Mouse (Mus musculus): ENCODE measurements around the gene Arid5b. TPM values are rescaled to one million over a fixed set of nuclear protein-coding genes. Genes with fewer than 3 reads are reported as not detected.

Arid5b gene
- polyA plus RNA-seq, 1 experiment from 2014 or later: 42.1 TPM

DNA sequence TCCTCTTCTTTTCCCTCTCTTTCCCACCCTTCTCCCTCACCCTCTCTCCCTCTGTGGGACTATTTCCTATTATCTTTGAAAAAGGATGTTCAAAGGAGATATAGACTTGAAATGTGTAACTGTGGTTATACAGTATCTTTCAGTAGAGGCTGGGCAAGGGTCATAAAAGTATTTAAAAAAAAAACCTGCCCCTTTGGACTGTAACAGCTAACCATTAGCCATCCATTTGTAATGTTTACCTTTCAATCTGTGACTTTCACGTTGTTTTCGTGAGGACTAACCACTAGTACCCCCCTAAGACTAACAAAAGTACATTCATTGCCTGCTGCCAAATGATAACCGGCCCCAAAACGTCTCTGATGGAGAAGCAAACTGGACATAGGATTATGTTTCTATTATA is 59.9 kb downstream of the Arid5b start:
- no peak for ATAC-seq (ENCODE audit: insufficient number of reproducible peaks, low FRiP score, low TSS enrichment, low read depth)
- Histone ChIP-seq H3K9me3 (ENCODE audit: control insufficient read depth, low read length) (peaks cover 5% of the 10 kb centered on the region; the same call in 1 of the 2 replicates), H3K9ac (ENCODE audit: low read length) (no peak overlapping the region), H3K36me3 (ENCODE audit: control insufficient read depth, insufficient read depth, low read length) (peaks cover 10% of the 10 kb centered on the region), H3K4me2 (ENCODE audit: low read depth, severe bottlenecking) (no peak overlapping the region), H3K27ac (replicated peaks; ENCODE audit: low read depth, low read length) (no peak overlapping the region), H3K4me3 (ENCODE audit: low read depth, low read length) (no peak overlapping the region), H3K4me1 (ENCODE audit: control insufficient read depth, insufficient read depth, low read length) (peaks cover 2% of the 10 kb centered on the region; the same call in 1 of the 2 replicates), H3K27me3 (ENCODE audit: control insufficient read depth, insufficient read depth, low read length) (no peaks in the 10 kb centered on the region)
- DNase-seq (ENCODE audit: low spot score): no peak
- WGBS: 79% methylated on average over 4 of the region's 4 CpGs

DNA sequence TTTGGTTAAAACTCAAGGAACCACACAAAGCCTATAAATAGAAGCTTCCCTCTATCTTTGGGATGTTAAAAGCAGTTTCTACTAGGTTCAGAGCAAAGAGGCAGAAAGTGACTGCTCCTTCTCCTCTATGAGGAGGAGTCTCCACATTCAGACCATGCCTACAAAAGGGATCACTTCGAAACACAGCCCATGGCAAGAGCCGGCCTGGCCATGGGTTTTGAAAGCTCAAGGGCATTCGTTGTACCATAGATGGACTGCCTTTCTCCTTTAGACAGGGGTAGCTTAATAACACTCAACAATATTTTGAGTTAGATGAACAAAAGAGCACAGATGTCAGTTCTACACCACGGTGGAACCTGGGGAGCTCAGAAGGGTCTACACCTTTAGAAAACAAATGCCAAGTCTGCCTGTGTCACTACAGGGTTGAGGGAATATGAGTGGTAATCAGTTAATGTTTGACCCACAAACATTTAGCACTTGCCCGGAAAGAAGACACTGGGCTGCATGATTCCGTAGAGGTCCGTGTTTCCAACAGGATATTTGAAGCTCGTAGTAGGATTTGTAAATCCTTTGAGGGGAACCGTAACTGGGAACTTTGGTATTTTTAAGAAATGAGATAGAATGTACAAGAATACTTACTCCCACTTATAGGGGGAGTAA is 63.6 kb downstream of the Arid5b start:
- DNase-seq (ENCODE audit: low spot score) (no peak), ATAC-seq (ENCODE audit: insufficient number of reproducible peaks, low FRiP score, low TSS enrichment, low read depth) (no peak)
- 96% methylated on average over 9 of the region's 9 CpGs for WGBS
- no peak overlapping the region for H3K27ac ChIP-seq (replicated peaks; ENCODE audit: low read depth, low read length)
- peaks cover 5% of the 10 kb centered on the region; the same call in 1 of the 2 replicates for H3K9me3 ChIP-seq (ENCODE audit: control insufficient read depth, low read length)
- H3K4me3 ChIP-seq (ENCODE audit: low read depth, low read length): no peak overlapping the region
- no peak overlapping the region for H3K9ac ChIP-seq (ENCODE audit: low read length)
- H3K4me1 ChIP-seq (ENCODE audit: control insufficient read depth, insufficient read depth, low read length): peaks cover 5% of the 10 kb centered on the region; the same call in 1 of the 2 replicates
- H3K36me3 ChIP-seq (ENCODE audit: control insufficient read depth, insufficient read depth, low read length): peaks cover 10% of the 10 kb centered on the region
- H3K4me2 ChIP-seq (ENCODE audit: low read depth, severe bottlenecking): no peak overlapping the region
- no peaks in the 10 kb centered on the region for H3K27me3 ChIP-seq (ENCODE audit: control insufficient read depth, insufficient read depth, low read length)

DNA sequence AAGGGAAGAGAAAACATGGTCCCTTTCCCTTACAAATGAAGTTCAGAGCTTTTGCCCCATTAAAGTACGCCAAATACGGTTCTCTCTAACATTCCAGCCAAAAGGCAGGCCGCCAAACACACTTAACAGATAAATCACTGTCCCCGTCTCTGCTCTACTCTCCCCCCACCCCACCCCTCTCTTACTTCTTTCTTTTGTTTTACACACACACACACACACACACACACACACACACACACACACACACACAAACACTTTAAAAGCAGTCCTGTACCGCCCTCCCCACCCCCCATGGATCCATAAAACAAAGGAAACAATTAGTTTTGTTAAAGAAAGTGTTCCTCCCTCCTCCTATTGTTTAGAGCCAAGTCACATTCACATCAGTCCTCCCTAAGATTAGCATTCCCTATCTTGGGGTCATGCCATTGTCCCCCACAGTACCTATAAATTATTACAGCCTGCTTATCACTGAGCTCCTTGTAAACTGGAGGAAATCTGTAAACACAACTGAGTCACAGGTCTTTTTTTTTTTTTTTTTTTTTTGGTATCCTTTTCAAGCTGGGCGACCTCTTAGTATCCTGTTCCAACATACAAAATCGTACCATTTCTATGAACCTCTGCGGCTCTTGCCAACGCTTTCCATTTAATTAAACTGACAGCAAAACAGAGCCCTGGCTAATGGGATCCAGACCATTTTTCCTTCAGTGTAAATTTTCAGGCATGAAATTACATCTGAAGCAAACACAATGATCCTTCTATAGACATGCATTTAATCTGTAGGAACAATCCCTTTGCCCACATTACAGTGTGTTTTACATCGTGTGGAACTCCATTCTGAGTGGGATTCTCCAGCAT is 66.3 kb downstream of the Arid5b start:
- peaks cover 7% of the 10 kb centered on the region for H3K36me3 ChIP-seq (ENCODE audit: control insufficient read depth, insufficient read depth, low read length)
- H3K27ac ChIP-seq (replicated peaks; ENCODE audit: low read depth, low read length): no peak overlapping the region
- no peak overlapping the region for H3K9ac ChIP-seq (ENCODE audit: low read length)
- H3K9me3 ChIP-seq (ENCODE audit: control insufficient read depth, low read length): peaks cover 5% of the 10 kb centered on the region; the same call in 1 of the 2 replicates
- H3K4me3 ChIP-seq (ENCODE audit: low read depth, low read length): no peak overlapping the region
- H3K4me1 ChIP-seq (ENCODE audit: control insufficient read depth, insufficient read depth, low read length): peaks cover 14% of the 10 kb centered on the region
- no peak overlapping the region for H3K4me2 ChIP-seq (ENCODE audit: low read depth, severe bottlenecking)
- H3K27me3 ChIP-seq (ENCODE audit: control insufficient read depth, insufficient read depth, low read length): no peaks in the 10 kb centered on the region
- WGBS: 21% methylated on average over 10 of the region's 10 CpGs
- DNase-seq (ENCODE audit: low spot score) (no peak), ATAC-seq (ENCODE audit: insufficient number of reproducible peaks, low FRiP score, low TSS enrichment, low read depth) (no peak)

DNA sequence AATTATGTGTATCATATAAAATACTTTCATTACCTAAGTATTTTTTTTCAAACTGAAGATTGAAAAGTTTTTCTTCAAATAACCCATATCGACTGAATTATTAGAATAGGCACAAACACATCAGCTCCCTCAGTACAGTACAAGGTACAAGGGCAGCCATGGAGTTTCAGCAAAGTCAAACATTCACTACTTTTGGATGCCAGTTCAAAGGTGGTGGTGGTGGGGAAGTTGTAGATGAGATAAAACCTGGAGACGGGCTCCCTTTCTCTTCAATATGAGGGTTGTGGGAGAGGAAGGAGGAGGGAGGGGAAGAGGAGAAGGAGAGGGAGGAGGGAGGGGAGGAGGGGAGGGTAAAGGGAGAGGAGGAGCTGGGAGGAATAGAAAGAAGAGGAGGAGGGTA is 67.0 kb downstream of the Arid5b start:
- 59% methylated on average over 2 of the region's 2 CpGs for WGBS
- Histone ChIP-seq H3K36me3 (ENCODE audit: control insufficient read depth, insufficient read depth, low read length) (peaks cover 3% of the 10 kb centered on the region; the same call in 1 of the 2 replicates), H3K27me3 (ENCODE audit: control insufficient read depth, insufficient read depth, low read length) (no peaks in the 10 kb centered on the region), H3K4me1 (ENCODE audit: control insufficient read depth, insufficient read depth, low read length) (peaks cover 14% of the 10 kb centered on the region), H3K4me2 (ENCODE audit: low read depth, severe bottlenecking) (no peak overlapping the region), H3K9ac (ENCODE audit: low read length) (no peak overlapping the region), H3K27ac (replicated peaks; ENCODE audit: low read depth, low read length) (no peak overlapping the region), H3K4me3 (ENCODE audit: low read depth, low read length) (no peak overlapping the region), H3K9me3 (ENCODE audit: control insufficient read depth, low read length) (peaks cover 2% of the 10 kb centered on the region; the same call in 1 of the 2 replicates)
- ATAC-seq (ENCODE audit: insufficient number of reproducible peaks, low FRiP score, low TSS enrichment, low read depth): no peak
- DNase-seq (ENCODE audit: low spot score): no peak

DNA sequence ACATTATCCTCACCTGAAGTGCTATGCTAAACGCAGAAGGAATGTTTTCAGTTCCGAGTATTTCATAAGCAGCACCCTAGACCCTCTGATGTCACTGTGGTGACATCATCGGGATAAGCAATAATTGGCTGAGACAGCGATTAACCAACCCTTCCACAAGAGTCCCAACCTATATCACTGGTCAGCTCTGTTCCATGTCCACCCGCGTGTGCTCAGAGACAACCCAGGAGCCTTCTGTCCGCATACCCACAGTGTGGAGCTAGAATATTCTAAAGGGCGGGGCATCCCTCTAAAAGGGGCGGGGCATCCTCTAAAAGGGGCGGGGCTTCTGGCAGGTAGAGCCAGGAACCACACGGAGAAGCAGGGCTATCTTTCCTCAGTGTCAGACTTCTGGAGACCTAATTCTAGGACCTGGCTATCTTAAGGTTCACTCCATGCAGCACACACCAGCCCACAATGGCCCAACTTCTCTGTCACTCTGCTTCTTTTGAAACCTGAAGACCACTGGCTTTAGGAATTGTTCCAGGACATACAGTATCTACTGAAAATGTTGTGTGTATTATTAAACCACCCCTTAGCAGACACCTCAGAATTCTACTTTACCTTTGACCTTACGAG is 68.4 kb downstream of the Arid5b start:
- Histone ChIP-seq H3K27me3 (ENCODE audit: control insufficient read depth, insufficient read depth, low read length) (no peaks in the 10 kb centered on the region), H3K4me1 (ENCODE audit: control insufficient read depth, insufficient read depth, low read length) (peaks cover 14% of the 10 kb centered on the region), H3K36me3 (ENCODE audit: control insufficient read depth, insufficient read depth, low read length) (no peaks in the 10 kb centered on the region), H3K4me2 (ENCODE audit: low read depth, severe bottlenecking) (no peak overlapping the region), H3K27ac (replicated peaks; ENCODE audit: low read depth, low read length) (no peak overlapping the region), H3K4me3 (ENCODE audit: low read depth, low read length) (no peak overlapping the region), H3K9me3 (ENCODE audit: control insufficient read depth, low read length) (no peaks in the 10 kb centered on the region), H3K9ac (ENCODE audit: low read length) (no peak overlapping the region)
- whole genome bisulfite sequencing: 85% methylated on average over 12 of the region's 12 CpGs
- DNase-seq (ENCODE audit: low spot score) (no peak), ATAC-seq (ENCODE audit: insufficient number of reproducible peaks, low FRiP score, low TSS enrichment, low read depth) (no peak)

DNA sequence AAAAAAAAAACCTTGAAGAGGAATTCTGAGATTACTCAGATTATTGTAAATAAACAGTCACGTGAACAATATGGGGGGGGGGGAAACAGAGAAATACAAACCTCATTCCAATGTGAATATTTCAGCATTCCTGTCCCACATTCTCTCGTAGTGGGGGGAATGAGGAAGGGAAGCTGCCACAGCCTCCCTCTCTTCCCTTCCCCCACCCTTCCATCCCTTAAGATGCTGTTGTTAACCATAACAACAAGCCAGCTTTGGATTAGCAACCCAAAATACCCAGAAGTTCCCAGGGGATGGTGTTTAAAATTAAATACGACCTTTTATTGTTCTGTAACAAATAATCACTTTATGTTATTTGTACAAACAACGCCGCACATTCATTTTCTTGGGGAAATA is 69.9 kb downstream of the Arid5b start:
- ATAC-seq (ENCODE audit: insufficient number of reproducible peaks, low FRiP score, low TSS enrichment, low read depth): no peak
- Histone ChIP-seq H3K27ac (replicated peaks; ENCODE audit: low read depth, low read length) (no peak overlapping the region), H3K9me3 (ENCODE audit: control insufficient read depth, low read length) (no peaks in the 10 kb centered on the region), H3K9ac (ENCODE audit: low read length) (no peak overlapping the region), H3K4me2 (ENCODE audit: low read depth, severe bottlenecking) (no peak overlapping the region), H3K36me3 (ENCODE audit: control insufficient read depth, insufficient read depth, low read length) (no peaks in the 10 kb centered on the region), H3K27me3 (ENCODE audit: control insufficient read depth, insufficient read depth, low read length) (no peaks in the 10 kb centered on the region), H3K4me1 (ENCODE audit: control insufficient read depth, insufficient read depth, low read length) (peaks cover 14% of the 10 kb centered on the region), H3K4me3 (ENCODE audit: low read depth, low read length) (no peak overlapping the region)
- DNase-seq (ENCODE audit: low spot score): no peak
- WGBS: 41% methylated on average over 5 of the region's 5 CpGs

DNA sequence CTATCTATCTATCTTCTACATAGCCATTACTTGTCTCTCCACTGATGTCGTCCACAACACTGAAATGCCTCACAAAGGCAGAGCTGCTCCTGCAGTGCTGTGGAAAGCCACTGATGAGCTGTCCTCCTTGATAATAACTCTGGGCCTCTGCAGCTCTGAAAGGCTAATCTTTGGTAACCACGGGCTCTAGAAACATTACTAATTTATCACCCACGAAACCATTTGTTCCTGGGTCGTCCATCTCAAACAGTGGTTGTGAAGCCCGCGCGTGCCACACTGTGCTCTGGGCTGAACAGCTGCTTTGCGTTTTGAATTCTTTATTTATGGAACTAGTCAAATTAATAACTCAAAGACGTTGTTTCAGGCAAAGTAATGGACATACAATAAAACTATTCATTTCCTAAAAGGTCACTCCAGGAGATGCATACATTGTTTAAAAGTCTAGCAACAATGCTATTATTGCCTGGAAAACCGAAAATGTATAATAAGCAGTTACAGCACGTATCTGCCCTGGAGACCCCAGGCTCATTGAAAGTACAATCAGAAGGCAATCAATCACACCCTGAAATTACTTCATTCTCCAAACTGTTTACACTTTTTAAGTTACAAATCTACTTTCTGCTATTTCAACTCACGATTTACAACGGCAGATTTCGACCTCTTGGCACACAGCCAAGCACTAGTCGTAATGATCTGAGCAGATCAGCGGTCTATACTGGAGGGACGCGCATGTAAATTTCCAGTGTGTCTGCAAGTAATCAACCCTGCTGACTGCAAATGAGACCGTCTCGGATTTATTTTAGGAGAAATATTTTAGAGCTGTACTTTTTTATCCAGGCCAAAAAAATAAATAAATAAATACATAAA is 70.5 kb downstream of the Arid5b start:
- Histone ChIP-seq H3K9ac (ENCODE audit: low read length) (no peak overlapping the region), H3K4me3 (ENCODE audit: low read depth, low read length) (no peak overlapping the region), H3K4me1 (ENCODE audit: control insufficient read depth, insufficient read depth, low read length) (peaks cover 14% of the 10 kb centered on the region), H3K4me2 (ENCODE audit: low read depth, severe bottlenecking) (0 out of 2 replicates have a peak overlapping the region, but pooled peaks have one; percentile 8), H3K27me3 (ENCODE audit: control insufficient read depth, insufficient read depth, low read length) (no peaks in the 10 kb centered on the region), H3K9me3 (ENCODE audit: control insufficient read depth, low read length) (no peaks in the 10 kb centered on the region), H3K36me3 (ENCODE audit: control insufficient read depth, insufficient read depth, low read length) (no peaks in the 10 kb centered on the region), H3K27ac (replicated peaks; ENCODE audit: low read depth, low read length) (no peak overlapping the region)
- ATAC-seq (ENCODE audit: insufficient number of reproducible peaks, low FRiP score, low TSS enrichment, low read depth) (peak; percentile 51; the same call in 1 of the 2 replicates), DNase-seq (ENCODE audit: low spot score) (peak; percentile 73)
- 15% methylated on average over 20 of the region's 20 CpGs for WGBS
